Mouse (Mus musculus): ENCODE measurements around the gene Ckm.
A peak's percentile ranks its signal among the peaks of the same experiment; 100 is the strongest.

Gene Ckm

GRCm38 (mm10) chr7:19468279-19468678 lies 63.7 kb downstream of the Ckm start:
- no peak for DNase-seq

- no peak for DNase-seq
These were observed 64.8 kb downstream of the Ckm start for GRCm38 (mm10) chr7:19469404-19469803.

GRCm38 (mm10) chr7:19470308-19470707 lies 65.7 kb downstream of the Ckm start:
- DNase-seq: no peak

- peak; percentile 59 for DNase-seq
These were observed 67.8 kb downstream of the Ckm start for GRCm38 (mm10) chr7:19472403-19472802.

Measured in lung, postnatal 36 days (tissue).